Mouse (Mus musculus) limb, embryonic 14.5 days (tissue): ENCODE data around the gene Uap1l1. TPM values are rescaled to one million over a fixed set of nuclear protein-coding genes. Genes with fewer than 3 reads are reported as not detected.

Experiments
- ATAC-seq: fragments of 200-750 bp; cut with Nextera tagmentation; 2 replicates; pipeline ENCODE4 v1.8.0; 2017; ENCODE audit warnings: low read depth, moderate number of reproducible peaks, moderate TSS enrichment; ENCODE audit not compliant: low FRiP score
- DNase-seq: peaks from one replicate; pipeline ENCODE4 v3.0.0-alpha.2; 2015; ENCODE audit warnings: low spot score
- H3K27ac ChIP-seq: fragments of 300-500 bp; sonication (generic); replicated peaks from 2 replicates; pipeline ENCODE4 v1.5.1; 2014; ENCODE audit warnings: low read depth, mild to moderate bottlenecking, low read length, moderate library complexity, mixed read lengths
- H3K27me3 ChIP-seq: fragments of 300-500 bp; sonication (generic); 2 replicates; pipeline ENCODE4 v1.6.1; 2014; ENCODE audit warnings: low read length, mixed read lengths; ENCODE audit not compliant: control insufficient read depth, insufficient read depth
- H3K36me3 ChIP-seq: fragments of 300-500 bp; sonication (generic); 2 replicates; pipeline ENCODE4 v1.6.1; 2014; ENCODE audit warnings: mild to moderate bottlenecking, low read length, moderate library complexity, mixed read lengths; ENCODE audit not compliant: control insufficient read depth, insufficient read depth
- H3K4me1 ChIP-seq: fragments of 300-500 bp; sonication (generic); 2 replicates; pipeline ENCODE4 v1.6.1; 2014; ENCODE audit warnings: antibody characterized with exemption, low read length, mixed read lengths; ENCODE audit not compliant: control insufficient read depth, insufficient read depth
- H3K4me2 ChIP-seq: fragments of 300-500 bp; sonication (generic); replicated peaks from 2 replicates; pipeline ENCODE4 v1.6.1; 2014; ENCODE audit warnings: low read depth, mild to moderate bottlenecking, low read length, moderate library complexity; ENCODE audit not compliant: severe bottlenecking
- H3K4me3 ChIP-seq: fragments of 300-500 bp; sonication (generic); replicated peaks from 2 replicates; pipeline ENCODE4 v1.5.1; 2014; ENCODE audit warnings: low read length
- H3K9ac ChIP-seq: fragments of 300-500 bp; sonication (generic); 2 replicates; pipeline ENCODE4 v1.6.1; 2014; ENCODE audit warnings: mild to moderate bottlenecking, low read depth, low read length, moderate library complexity; ENCODE audit not compliant: severe bottlenecking
- H3K9me3 ChIP-seq: fragments of 300-500 bp; sonication (generic); 2 replicates; pipeline ENCODE4 v1.6.1; 2016; ENCODE audit warnings: low read length; ENCODE audit not compliant: control insufficient read depth
- POLR2A ChIP-seq: fragments of 200-500 bp; IDR thresholded peaks from 2 replicates; pipeline ENCODE4 v1.8.0; 2012; ENCODE audit warnings: inconsistent platforms, mild to moderate bottlenecking, moderate library complexity, borderline replicate concordance; ENCODE audit not compliant: insufficient read depth, insufficient read length; ENCODE audit errors: extremely low read depth
- WGBS: fragments of 180-500 bp; shearing (Covaris S2); extraction: QIAGEN DNeasy Blood & Tissue Kit; methylation state at CpG from one replicate; pipeline ENCODE4 v1.1.7; 2014; 5-methylcytosine and 5-hydroxymethylcytosine counted together
- polyA plus RNA-seq, 2 experiments: library from polyadenylated mRNA; depleted of rRNA in 1 of 2; stranded (reverse) in 1 of 2; unstranded in 1 of 2; fragments of >200 nt; fragmentation: Nextera tagmentation in 1 of 2; extraction: Ambion mirVana in 1 of 2; gene quantifications; 2 replicates each; pipeline versions ENCODE4 v1.2.1 to v1.2.3; 2012 to 2014

The Uap1l1 gene
- polyA plus RNA-seq, 2 experiments = 8.2 to 15.8 TPM

DNA sequence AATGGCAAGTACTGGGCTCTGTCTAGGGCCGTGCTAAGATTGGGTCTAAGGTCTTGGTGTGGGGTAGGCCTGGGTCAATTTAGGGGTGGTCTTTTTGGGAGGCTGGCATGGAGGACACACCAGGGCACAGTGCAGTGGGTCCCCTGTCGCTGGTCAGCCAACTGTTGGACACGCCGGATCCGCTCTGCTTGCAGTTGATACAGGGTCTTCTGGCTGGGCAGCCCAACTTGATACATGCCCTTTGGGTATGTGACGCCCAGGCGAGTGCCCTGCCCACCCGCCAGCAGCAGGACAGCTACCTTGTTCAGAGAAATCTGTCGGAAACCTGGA lies 756 bp downstream of the Uap1l1 start:
- Histone ChIP-seq H3K27me3 (0 out of 2 replicates have a peak, but pooled peaks cover 3% of the 10 kb centered on the region), H3K27ac (no peak overlapping the region), H3K4me2 (peak overlapping the region; percentile 99), H3K4me3 (peak overlapping the region; percentile 60), H3K9me3 (no peaks in the 10 kb centered on the region), H3K4me1 (no peaks in the 10 kb centered on the region; the same call in 1 of the 2 replicates), H3K9ac (peak overlapping the region; percentile 66), H3K36me3 (no peaks in the 10 kb centered on the region)
- 28% methylated on average over 9 of the region's 9 CpGs for WGBS
- no peak for ATAC-seq
- DNase-seq = no peak
- TF ChIP-seq POLR2A = no peak

DNA sequence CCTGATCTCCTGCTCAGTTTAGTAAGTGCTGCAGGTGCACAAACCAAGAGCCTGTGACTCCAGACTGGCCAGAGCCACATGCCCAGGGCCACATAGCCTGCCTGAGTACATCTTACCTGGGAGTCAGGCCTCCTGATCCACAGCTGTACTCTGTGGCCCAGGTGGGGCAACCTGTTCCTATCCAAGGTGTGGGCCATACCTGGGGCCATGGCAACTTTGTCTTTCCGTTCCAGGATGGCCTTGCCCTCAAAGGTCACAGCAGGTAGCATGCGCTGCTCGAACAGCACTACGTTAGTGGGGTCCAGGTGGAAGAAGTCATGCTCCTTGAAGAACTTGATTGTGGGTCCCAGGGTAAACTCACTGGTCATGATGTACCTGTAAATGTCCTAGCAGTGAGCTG lies 1.2 kb downstream of the Uap1l1 start:
- no peak for TF ChIP-seq POLR2A
- Histone ChIP-seq H3K9me3 (no peaks in the 10 kb centered on the region), H3K27me3 (0 out of 2 replicates have a peak, but pooled peaks cover 3% of the 10 kb centered on the region), H3K9ac (no peak overlapping the region), H3K4me3 (no peak overlapping the region), H3K4me2 (no peak overlapping the region), H3K36me3 (no peaks in the 10 kb centered on the region), H3K4me1 (no peaks in the 10 kb centered on the region; the same call in 1 of the 2 replicates), H3K27ac (no peak overlapping the region)
- no peak for DNase-seq
- whole genome bisulfite sequencing = 87% methylated on average over 4 of the region's 4 CpGs
- no peak for ATAC-seq

DNA sequence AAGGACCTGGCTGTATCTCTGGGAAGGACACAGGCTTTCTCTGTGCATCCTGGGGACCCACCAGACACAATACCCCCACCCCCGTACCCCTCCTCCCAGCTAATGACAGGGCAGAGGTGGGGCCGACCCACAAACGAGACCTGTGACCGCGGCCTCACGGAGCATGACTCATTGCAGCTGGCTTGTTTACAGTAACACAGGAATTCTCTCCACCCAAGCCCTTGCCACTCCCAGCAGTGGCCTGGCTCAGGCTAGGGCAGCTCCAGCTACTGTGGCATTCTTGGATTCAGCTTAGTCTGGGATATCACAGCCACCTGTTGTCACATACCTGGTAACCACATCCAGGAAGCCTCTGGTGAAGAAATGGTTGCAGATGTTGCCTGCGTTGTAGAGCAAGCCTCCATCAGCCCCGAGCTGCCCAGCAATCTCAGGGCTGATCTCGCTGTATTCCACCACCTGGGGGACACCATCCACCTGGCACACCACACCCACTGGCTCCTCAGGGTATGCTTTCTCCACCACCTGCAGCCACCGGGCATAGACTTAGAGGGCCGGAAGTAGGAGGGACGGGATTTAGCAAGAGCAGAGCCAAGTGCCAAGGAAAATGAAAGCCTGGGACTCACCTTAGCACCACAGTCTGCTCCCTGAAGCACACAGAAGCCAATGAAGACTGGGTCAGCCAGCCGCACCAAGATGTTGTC lies 1.9 kb downstream of the Uap1l1 start:
- no peak for ATAC-seq
- H3K27ac ChIP-seq = no peak overlapping the region
- no peaks in the 10 kb centered on the region; the same call in 1 of the 2 replicates for H3K4me1 ChIP-seq
- no peaks in the 10 kb centered on the region for H3K9me3 ChIP-seq
- DNase-seq = no peak
- no peak for TF ChIP-seq POLR2A
- H3K9ac ChIP-seq = no peak overlapping the region
- H3K4me2 ChIP-seq = no peak overlapping the region
- H3K4me3 ChIP-seq = no peak overlapping the region
- WGBS = 49% methylated on average over 13 of the region's 13 CpGs
- 0 out of 2 replicates have a peak, but pooled peaks cover 3% of the 10 kb centered on the region for H3K27me3 ChIP-seq
- H3K36me3 ChIP-seq = no peaks in the 10 kb centered on the region

DNA sequence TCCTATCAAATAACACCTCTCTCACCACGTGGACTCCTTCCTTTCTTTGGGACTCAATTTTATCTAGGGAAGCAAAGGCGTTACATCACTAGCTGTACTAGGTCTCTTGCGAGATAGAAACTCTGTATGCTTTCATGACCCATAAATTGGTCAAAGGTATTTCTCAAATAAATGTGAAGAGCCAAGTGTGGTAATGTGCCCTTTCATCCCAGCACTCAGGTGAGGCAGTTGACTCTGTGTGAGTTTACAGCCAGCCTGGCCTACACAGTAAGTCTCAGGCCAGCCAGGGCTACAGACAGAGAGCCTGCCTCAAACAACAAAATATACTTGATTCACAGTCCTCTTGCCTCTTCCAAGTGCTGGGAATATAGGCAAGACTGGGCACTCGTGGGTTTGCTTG lies 5.6 kb downstream of the Uap1l1 start:
- Histone ChIP-seq H3K27me3 (0 out of 2 replicates have a peak, but pooled peaks cover 3% of the 10 kb centered on the region), H3K4me3 (no peak overlapping the region), H3K4me1 (peaks cover 15% of the 10 kb centered on the region), H3K27ac (no peak overlapping the region), H3K36me3 (no peaks in the 10 kb centered on the region), H3K9ac (no peak overlapping the region), H3K4me2 (no peak overlapping the region), H3K9me3 (no peaks in the 10 kb centered on the region)
- no peak for DNase-seq
- ATAC-seq = no peak
- no peak for TF ChIP-seq POLR2A
- WGBS = 75% methylated on average over 4 of the region's 4 CpGs

DNA sequence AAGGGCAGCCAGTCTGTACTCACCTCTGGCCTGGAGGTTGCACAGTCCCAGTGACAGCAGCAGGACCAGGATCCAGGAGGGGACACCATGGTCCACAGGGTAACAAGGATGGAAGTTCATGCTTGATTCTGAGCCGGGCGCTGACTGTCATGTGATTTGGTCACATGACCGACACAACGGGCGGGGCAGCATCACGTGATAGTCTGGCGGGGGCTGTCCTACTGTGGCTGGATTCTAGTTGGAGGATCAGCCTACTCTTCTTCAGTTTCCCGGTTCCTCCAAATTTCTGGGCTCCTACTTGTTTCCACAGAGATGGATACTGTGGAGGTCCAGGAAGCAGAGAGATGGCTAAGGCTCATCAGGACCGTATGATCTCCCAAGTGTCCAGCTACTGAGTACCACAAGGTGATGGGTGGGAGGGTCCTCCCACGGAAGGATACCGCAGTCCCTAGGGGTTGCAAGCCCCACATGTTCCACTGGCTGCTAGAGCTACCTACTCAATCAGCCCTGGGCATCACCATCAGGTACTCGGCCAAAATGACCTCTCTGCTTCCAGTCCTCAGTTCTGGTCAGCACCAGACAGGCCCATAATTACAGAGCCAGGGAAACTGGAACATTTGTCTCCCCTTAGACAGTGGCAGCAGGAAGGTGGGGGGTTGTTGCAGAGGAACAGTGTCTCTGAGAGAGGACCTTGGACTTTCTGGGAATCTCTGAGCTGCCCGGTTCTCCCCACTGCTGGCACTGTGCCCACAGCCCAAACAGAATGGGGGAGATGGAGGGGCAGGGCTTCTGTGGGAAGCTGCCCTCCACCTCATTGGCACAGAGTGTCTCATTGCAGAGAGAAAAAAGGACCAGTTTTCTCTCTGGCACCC lies 9.0 kb downstream of the Uap1l1 start, which contains the start of gene Dpp7:
Gene Dpp7 (minus strand): TSS at position 152 of the 872 bp plus-strand sequence.
- WGBS = 5% methylated on average over 13 of the region's 13 CpGs

More for the DNA sequence above, 9.0 kb downstream of the Uap1l1 start, which contains the start of gene Dpp7:
- peaks cover 24% of the 10 kb centered on the region for H3K36me3 ChIP-seq
- DNase-seq (peak; percentile 80), ATAC-seq (peak; percentile 87)
- peak within 1 kb of the TSS; percentile 52 for H3K4me3 ChIP-seq
- TF ChIP-seq POLR2A = no peak
- H3K27ac ChIP-seq = no peak within 1 kb of the TSS
- peak within 1 kb of the TSS; percentile 58 for H3K9ac ChIP-seq
- peak within 1 kb of the TSS; percentile 94 for H3K4me2 ChIP-seq
- peaks cover 15% of the 10 kb centered on the region for H3K4me1 ChIP-seq
- no peaks in the 10 kb centered on the region for H3K9me3 ChIP-seq
- H3K27me3 ChIP-seq = no peaks in the 10 kb centered on the region
